Mouse (Mus musculus): ENCODE measurements around the gene Hoxd12. TPM values are rescaled to one million over a fixed set of nuclear protein-coding genes. Genes with fewer than 3 reads are reported as not detected.

Hoxd12 gene
- polyA plus RNA-seq (2014; fragmentation: Illumina TruSeq; extraction: RNeasy Lipid Tissue Mini Kit (QIAGEN cat#74804)) = not detected

DNA sequence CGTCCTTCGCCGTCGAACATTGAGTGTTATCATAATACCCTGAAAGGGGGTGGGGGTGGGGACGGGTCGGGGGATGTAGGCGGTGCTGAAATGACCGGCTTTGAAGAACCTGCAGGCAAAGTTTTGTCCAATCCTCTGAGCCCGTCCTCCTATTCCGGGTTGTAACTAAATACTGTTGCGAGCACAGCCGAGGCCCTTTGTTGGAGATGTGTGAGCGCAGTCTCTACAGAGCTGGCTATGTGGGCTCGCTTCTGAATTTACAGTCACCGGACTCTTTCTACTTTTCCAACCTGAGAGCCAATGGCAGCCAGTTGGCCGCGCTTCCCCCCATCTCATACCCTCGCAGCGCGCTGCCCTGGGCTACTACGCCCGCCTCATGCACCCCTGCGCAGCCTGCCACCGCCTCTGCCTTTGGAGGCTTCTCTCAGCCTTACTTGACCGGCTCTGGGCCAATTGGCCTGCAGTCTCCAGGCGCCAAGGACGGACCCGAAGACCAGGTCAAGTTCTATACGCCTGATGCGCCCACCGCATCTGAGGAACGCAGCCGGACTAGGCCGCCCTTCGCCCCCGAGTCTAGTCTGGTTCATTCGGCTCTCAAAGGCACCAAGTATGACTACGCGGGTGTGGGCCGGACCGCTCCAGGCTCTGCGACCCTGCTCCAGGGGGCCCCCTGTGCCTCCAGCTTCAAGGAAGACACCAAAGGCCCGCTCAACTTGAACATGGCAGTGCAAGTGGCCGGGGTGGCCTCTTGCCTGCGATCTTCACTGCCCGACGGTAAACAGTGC, at the start of gene Hoxd12:
Hoxd12 (plus strand) TSS at position 133 of the 785 bp plus-strand sequence.

DNA sequence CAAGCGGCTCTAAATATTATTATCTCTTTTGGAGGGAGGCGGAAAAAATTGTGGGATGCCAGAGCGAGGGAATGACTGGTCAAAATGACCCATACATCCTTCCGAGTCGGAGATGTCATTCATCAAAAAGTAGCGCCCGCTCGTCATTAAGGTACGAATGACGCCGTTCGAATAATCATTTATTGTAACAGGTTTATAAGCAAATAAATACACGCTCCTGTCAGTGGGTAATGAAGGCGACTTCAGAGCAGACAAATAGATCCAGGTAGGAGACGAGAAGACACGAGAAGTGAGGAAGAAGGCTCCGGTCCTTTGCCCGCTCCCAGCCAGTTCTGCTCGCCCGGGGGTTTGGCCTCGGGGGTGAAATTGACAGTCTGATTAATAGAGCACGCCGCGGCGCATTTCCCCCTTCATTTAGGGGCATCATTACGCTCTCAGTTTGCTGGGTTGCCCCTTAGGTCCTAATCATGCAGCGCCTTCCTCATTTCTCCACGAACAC, 15.3 kb upstream of the Hoxd12 start, which contains the start of gene Evx2:
Evx2 (minus strand) TSS at position 51 of the 499 bp plus-strand sequence.

GRCm38 (mm10) chr2:74667842-74668357, 6.9 kb upstream of the Hoxd12 start, which contains the start of gene Hoxd13:
Hoxd13 (plus strand) TSS chr2:74668310.

DNA sequence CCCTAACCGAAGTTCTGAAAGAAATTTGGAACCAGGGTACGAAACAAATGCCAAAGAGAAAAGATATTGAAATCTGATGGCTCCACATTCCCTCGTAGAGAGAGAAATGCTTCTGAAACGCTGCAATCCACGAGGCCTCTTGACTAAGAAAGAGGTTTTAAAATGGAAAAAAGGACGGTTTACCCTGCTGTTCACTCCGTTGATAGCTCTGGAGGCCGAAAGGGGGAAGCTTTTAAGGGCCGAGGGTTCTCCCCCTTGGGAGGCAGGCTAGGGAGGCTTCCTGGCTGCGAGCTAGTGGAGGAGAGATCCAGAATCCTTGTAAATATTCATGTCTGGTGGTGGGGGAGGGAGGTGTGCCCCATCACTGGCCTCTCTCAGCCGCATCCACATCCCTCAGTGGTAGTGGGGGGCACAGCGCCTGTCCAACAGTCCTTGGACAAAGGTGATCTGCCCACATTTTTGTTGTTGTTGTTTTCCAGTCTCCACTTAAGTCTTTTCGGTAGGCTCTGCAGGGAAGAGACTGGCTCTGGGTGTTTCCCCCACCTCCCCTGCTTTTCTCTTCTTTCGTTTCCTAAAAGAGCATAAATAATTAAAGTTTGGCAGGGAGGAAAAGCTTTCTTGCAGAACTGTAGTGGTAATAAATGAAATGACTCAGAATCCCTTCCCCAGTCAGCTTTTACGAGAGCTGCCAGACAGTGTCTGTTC, 4.2 kb downstream of the Hoxd12 start, which contains the start of gene Hoxd11:
Hoxd11 (plus strand) TSS at position 667 of the 705 bp plus-strand sequence.

DNA sequence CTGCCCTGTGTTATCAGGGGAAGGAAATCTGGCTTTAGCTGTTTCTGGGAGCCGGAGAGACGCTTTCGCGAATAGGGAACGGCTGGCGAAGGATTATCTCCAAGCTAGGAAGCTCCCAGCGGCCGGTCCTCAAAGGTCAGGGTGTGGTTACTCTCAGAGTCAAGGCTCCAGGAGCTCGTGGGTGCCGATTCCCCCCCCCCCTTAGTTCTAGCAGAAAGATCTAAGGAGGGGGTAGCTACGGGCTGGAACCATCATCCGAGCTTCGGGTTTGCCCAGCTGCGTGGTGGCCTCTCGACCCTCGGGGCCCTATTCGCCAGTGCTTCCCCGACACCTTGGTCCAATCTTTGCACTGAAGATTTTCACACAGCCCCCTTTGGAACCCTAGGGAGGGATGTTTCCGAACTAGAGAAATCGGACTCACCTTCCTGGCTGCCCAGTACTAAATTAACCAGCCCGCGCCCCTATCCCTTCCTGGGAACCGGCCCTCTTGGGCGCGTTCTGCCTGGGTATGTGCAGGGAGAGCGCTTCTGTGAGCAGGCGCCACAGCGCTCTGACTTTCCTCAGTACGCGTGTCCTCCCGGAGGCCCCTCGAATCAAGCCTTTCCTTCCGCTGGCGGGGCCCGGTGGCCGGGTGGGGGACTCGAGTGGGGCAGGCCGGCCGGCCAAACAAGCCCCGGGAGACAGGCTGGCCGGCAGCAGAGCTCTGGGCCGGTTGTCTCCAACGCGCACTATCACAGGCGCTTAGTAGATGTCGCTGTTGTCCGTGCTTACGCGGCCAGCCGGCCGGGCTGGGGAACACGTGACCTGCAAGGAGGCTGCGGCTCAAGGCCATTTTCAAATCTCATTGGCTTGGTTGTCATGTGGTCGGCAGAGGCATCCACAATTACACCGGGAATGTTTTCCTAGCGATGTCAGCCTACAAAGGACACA, 16.5 kb downstream of the Hoxd12 start, which contains the start of gene Hoxd10:
Hoxd10 (plus strand) TSS at position 903 of the 930 bp plus-strand sequence.

DNA sequence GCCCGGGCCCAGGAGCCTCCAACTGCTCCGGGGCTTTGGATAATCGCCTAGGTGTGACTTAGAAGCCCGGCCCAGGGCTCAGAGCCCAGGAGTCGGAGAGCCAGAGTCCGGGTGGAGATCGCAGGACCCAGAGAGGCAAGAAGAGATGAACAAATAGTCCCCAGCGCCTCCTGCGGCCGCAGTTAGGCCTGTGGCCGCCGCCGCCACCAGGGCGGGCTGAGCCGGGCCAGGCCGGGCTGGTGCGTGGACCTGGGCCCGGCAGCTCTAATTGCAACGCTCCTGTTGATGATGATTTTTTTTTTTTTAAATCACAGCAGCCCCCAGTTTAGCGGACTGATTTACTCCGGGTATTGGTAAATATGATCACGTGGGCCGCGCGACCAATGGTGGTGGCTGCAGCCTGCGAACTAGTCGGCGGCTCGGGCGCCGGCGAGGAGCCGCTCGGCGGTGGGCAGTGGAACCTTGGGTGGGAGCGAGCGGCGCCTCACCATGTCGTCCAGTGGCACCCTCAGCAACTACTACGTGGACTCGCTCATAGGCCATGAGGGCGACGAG, 22.8 kb downstream of the Hoxd12 start, which contains the start of gene Hoxd9:
Hoxd9 (plus strand) TSS at position 161 of the 555 bp plus-strand sequence.

DNA sequence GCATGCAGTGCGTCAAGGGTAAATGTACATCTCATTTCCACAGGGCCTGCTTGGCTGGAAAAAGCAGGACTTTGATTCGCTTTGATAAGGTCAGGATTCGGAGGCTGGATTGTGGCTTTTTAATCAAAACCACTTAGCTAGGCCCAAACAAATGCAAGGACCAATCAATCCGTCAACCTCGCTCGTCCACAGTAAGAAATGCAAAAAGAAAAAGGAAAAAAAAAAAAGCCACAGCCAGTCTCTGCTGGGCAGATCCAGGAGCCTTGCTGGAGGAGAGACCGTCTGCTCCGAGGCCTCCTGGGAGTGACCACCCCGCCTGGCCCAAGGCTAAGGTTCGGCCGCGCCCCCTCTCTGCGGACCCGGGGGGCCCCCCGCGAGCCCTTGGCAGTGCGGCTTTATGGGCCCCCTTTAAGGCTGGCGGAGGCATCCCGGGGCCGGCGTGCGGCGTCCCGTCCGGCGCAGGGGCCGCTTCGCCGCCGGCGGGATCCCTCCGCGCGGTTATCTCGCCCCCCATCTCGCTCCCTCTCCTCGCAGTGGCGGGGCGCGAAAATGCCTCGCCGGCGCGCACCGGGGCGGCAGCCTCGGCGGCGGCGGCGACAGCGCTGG, 29.7 kb downstream of the Hoxd12 start, which contains the start of gene Hoxd8:
Hoxd8 (plus strand) TSS at position 223 of the 606 bp plus-strand sequence.

GRCm38 (mm10) chr2:74711721-74712621, 37.2 kb downstream of the Hoxd12 start, which contains the start of the genes Hoxd3 and Hoxd4:
Hoxd3 (plus strand) TSS chr2:74711927.
Hoxd4 (plus strand) TSS chr2:74711929.

GRCm38 (mm10) chr2:74726551-74726950, 51.7 kb downstream of the Hoxd12 start, which contains the start of gene Gm28230:
Gm28230 (plus strand) TSS chr2:74726728.

Other genes with a start within 250 kb of the Hoxd12 start
- 48.7 TPM for gene Lnpk, start 95.6 kb upstream of the Hoxd12 start, polyA plus RNA-seq (2014; fragmentation: Illumina TruSeq; extraction: RNeasy Lipid Tissue Mini Kit (QIAGEN cat#74804))
- not detected for gene Evx2, start 15.5 kb upstream of the Hoxd12 start, polyA plus RNA-seq (2014; fragmentation: Illumina TruSeq; extraction: RNeasy Lipid Tissue Mini Kit (QIAGEN cat#74804))
- not detected for gene Hoxd13, start 6.7 kb upstream of the Hoxd12 start, polyA plus RNA-seq (2014; fragmentation: Illumina TruSeq; extraction: RNeasy Lipid Tissue Mini Kit (QIAGEN cat#74804))
- 4.8 TPM for gene Hoxd11, start 4.5 kb downstream of the Hoxd12 start, polyA plus RNA-seq (2014; fragmentation: Illumina TruSeq; extraction: RNeasy Lipid Tissue Mini Kit (QIAGEN cat#74804))
- gene Hoxd10, start 16.9 kb downstream of the Hoxd12 start, polyA plus RNA-seq (2014; fragmentation: Illumina TruSeq; extraction: RNeasy Lipid Tissue Mini Kit (QIAGEN cat#74804)) = 25.6 TPM
- 26.6 TPM for gene Hoxd9, start 22.7 kb downstream of the Hoxd12 start, polyA plus RNA-seq (2014; fragmentation: Illumina TruSeq; extraction: RNeasy Lipid Tissue Mini Kit (QIAGEN cat#74804))
- gene Hoxd8, start 29.6 kb downstream of the Hoxd12 start, polyA plus RNA-seq (2014; fragmentation: Illumina TruSeq; extraction: RNeasy Lipid Tissue Mini Kit (QIAGEN cat#74804)) = 70.2 TPM
- gene Hoxd3, start 36.9 kb downstream of the Hoxd12 start, polyA plus RNA-seq (2014; fragmentation: Illumina TruSeq; extraction: RNeasy Lipid Tissue Mini Kit (QIAGEN cat#74804)) = 1.6 TPM
- gene Hoxd4, start 36.9 kb downstream of the Hoxd12 start, polyA plus RNA-seq (2014; fragmentation: Illumina TruSeq; extraction: RNeasy Lipid Tissue Mini Kit (QIAGEN cat#74804)) = 4.2 TPM
- 0.48 TPM for gene Gm28230, start 51.7 kb downstream of the Hoxd12 start, polyA plus RNA-seq (2014; fragmentation: Illumina TruSeq; extraction: RNeasy Lipid Tissue Mini Kit (QIAGEN cat#74804))
- not detected for gene Hoxd1, start 88.0 kb downstream of the Hoxd12 start, polyA plus RNA-seq (2014; fragmentation: Illumina TruSeq; extraction: RNeasy Lipid Tissue Mini Kit (QIAGEN cat#74804))
- 156 TPM for gene Mtx2, start 150.8 kb downstream of the Hoxd12 start, polyA plus RNA-seq (2014; fragmentation: Illumina TruSeq; extraction: RNeasy Lipid Tissue Mini Kit (QIAGEN cat#74804))